Mouse (Mus musculus): Measurements from ENCODE around the gene Kbtbd6. TPM values are rescaled to one million over a fixed set of nuclear protein-coding genes. Genes with fewer than 3 reads are reported as not detected.

The Kbtbd6 gene
- polyA plus RNA-seq, 1 experiment from 2014 or later, result 4.6 TPM

Other genes starting within 250 kb of the Kbtbd6 start
- gene Zfp957, start 204.5 kb upstream of the Kbtbd6 start, polyA plus RNA-seq (2015; fragmentation: Nextera tagmentation; extraction: Ambion mirVana), result not detected in 2 replicates
- 144 and 154 TPM in 2 replicates for gene Rgcc, start 150.2 kb upstream of the Kbtbd6 start, polyA plus RNA-seq (2015; fragmentation: Nextera tagmentation; extraction: Ambion mirVana)
- 41.0 and 45.9 TPM in 2 replicates for gene Naa16, start 61.1 kb upstream of the Kbtbd6 start, polyA plus RNA-seq (2015; fragmentation: Nextera tagmentation; extraction: Ambion mirVana)
- gene Mtrf1, start 54.1 kb upstream of the Kbtbd6 start, polyA plus RNA-seq (2015; fragmentation: Nextera tagmentation; extraction: Ambion mirVana), result 10.8 and 11.0 TPM in 2 replicates
- 11.8 and 12.7 TPM in 2 replicates for gene Kbtbd7, start 25.3 kb upstream of the Kbtbd6 start, polyA plus RNA-seq (2015; fragmentation: Nextera tagmentation; extraction: Ambion mirVana)
- 17.5 and 18.8 TPM in 2 replicates for gene Elf1, start 29.4 kb downstream of the Kbtbd6 start, polyA plus RNA-seq (2015; fragmentation: Nextera tagmentation; extraction: Ambion mirVana)
- 38.0 and 40.0 TPM in 2 replicates for gene Wbp4, start 29.7 kb downstream of the Kbtbd6 start, polyA plus RNA-seq (2015; fragmentation: Nextera tagmentation; extraction: Ambion mirVana)
- 127 and 136 TPM in 2 replicates for gene Sugt1, start 135.9 kb downstream of the Kbtbd6 start, polyA plus RNA-seq (2015; fragmentation: Nextera tagmentation; extraction: Ambion mirVana)
- gene Cnmd, start 210.3 kb downstream of the Kbtbd6 start, polyA plus RNA-seq (2015; fragmentation: Nextera tagmentation; extraction: Ambion mirVana), result 10.9 and 11.5 TPM in 2 replicates

Data from lung, embryonic 15.5 days (tissue).